Mouse (Mus musculus) kidney, embryonic 14.5 days (tissue): ENCODE data around the gene Alg11. TPM values are rescaled to one million over a fixed set of nuclear protein-coding genes. Genes with fewer than 3 reads are reported as not detected.

ENCODE experiments used
- polyA plus RNA-seq: library from polyadenylated mRNA; unstranded; fragments of >200 nt; fragmentation: Nextera tagmentation; extraction: Ambion mirVana; gene quantifications from 2 replicates; pipeline ENCODE4 v1.2.1, GENCODE M21; 2014

The Alg11 gene
- polyA plus RNA-seq, 1 experiment from 2014 or later, result 35.8 TPM

Other genes starting within 250 kb of the Alg11 start
- not detected in 2 replicates for gene Defb50, start 237.2 kb upstream of the Alg11 start, polyA plus RNA-seq
- gene Defb2, start 220.8 kb upstream of the Alg11 start, polyA plus RNA-seq, result 0.86 TPM in 1 of 2 replicates, not detected in the other
- gene Defb10, start 201.8 kb upstream of the Alg11 start, polyA plus RNA-seq, result not detected in 2 replicates
- gene Defb9, start 175.3 kb upstream of the Alg11 start, polyA plus RNA-seq, result not detected in 2 replicates
- gene Defb11, start 154.3 kb upstream of the Alg11 start, polyA plus RNA-seq, result not detected in 2 replicates
- gene Defb15, start 128.0 kb upstream of the Alg11 start, polyA plus RNA-seq, result not detected in 2 replicates
- gene Defb35, start 122.4 kb upstream of the Alg11 start, polyA plus RNA-seq, result not detected in 2 replicates
- gene Defb13, start 114.0 kb upstream of the Alg11 start, polyA plus RNA-seq, result not detected in 2 replicates
- not detected in 2 replicates for gene Fam90a1a, start 102.0 kb upstream of the Alg11 start, polyA plus RNA-seq
- not detected in 2 replicates for gene Ccdc70, start 90.9 kb upstream of the Alg11 start, polyA plus RNA-seq
- 0.51 and 0.58 TPM in 2 replicates for gene Atp7b, start 416 bp upstream of the Alg11 start, polyA plus RNA-seq
- 0.10 TPM in 1 of 2 replicates, not detected in the other for gene Nek5, start 64.3 kb downstream of the Alg11 start, polyA plus RNA-seq
- gene Nek3, start 105.7 kb downstream of the Alg11 start, polyA plus RNA-seq, result 4.7 and 6.8 TPM in 2 replicates
- 37.8 and 47.7 TPM in 2 replicates for gene Ckap2, start 125.1 kb downstream of the Alg11 start, polyA plus RNA-seq
- gene Vps36, start 132.1 kb downstream of the Alg11 start, polyA plus RNA-seq, result 39.0 and 40.0 TPM in 2 replicates
- gene Thsd1, start 166.6 kb downstream of the Alg11 start, polyA plus RNA-seq, result 9.2 and 13.2 TPM in 2 replicates
- gene Tpte, start 222.7 kb downstream of the Alg11 start, polyA plus RNA-seq, result not detected in 2 replicates